Mouse (Mus musculus): ENCODE measurements around the gene Ctcf.

Ctcf gene

GRCm38 (mm10) chr8:105617451-105618278, 18.7 kb upstream of the Ctcf start:
- no peak for DNase-seq (ENCODE audit: low spot score in 2 of 2)

- DNase-seq (ENCODE audit: low spot score in 2 of 2), result no peak
Observed at GRCm38 (mm10) chr8:105618279-105618634, 18.1 kb upstream of the Ctcf start.

DNA sequence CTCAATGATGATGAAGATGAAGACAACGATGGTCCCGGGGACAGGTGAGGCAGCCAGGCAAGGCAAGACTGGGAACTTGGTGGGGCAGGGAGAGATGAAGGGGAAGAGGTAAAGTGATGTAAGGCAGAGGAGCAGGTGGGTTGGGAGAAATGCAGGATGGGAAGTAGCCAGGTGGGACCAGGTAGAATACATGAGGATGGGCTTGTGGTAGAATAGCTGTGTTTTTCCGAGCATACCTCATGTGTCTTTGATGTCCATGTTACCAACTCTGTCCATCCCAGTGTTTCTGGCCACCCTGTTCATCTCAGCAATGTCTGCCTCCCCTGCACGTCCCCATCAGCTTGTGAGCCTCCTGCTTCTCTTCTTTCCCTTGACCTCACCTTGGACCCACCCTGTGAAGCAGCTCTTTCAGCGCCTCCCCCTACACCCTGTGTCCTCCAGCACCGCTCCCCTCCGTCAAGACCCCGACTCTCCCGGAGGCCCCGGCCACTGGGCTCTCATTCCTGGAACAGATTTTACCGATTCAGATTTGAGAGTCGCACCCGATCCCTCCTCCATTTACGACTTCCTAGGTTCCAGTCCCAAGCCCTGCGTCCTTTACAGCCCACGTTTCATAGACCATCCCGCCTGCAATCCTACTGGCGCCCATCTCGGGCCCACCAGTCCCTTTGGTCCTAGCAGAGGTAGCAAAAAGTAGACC, 17.3 kb upstream of the Ctcf start:
- DNase-seq (ENCODE audit: low spot score in 2 of 2), result no peak

DNA sequence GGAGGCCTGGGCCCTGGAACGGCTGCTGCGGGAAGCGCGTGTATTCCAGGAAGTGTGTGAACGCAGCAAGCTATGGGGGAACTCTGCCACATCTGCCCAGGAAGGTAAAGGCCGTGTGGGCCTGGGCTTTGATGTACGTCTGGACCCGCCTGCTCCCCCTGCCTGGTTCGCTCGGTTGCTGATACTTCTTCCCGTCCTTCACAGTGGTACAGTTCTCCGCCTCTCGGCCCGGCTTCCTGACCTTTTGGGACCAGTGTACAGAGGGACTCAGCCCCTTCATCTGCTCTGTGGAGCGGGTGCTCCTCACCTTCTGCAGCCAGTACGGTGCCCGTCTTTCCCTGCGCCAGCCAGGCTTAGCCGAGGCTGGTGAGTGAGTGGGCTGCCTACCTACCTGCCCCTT, 16.2 kb upstream of the Ctcf start:
- DNase-seq (ENCODE audit: low spot score in 2 of 2), result no peak

GRCm38 (mm10) chr8:105620946-105621720, 15.2 kb upstream of the Ctcf start:
- no peak for DNase-seq (ENCODE audit: low spot score in 2 of 2)

- no peak for DNase-seq (ENCODE audit: low spot score in 2 of 2)
Observed at GRCm38 (mm10) chr8:105621841-105622240, 14.5 kb upstream of the Ctcf start.

GRCm38 (mm10) chr8:105622421-105622920, 13.9 kb upstream of the Ctcf start:
- peak; percentile 93 to 96 for DNase-seq (ENCODE audit: low spot score in 2 of 2)

- DNase-seq (ENCODE audit: low spot score in 2 of 2), result no peak
Observed at GRCm38 (mm10) chr8:105623118-105623517, 13.2 kb upstream of the Ctcf start.

DNA sequence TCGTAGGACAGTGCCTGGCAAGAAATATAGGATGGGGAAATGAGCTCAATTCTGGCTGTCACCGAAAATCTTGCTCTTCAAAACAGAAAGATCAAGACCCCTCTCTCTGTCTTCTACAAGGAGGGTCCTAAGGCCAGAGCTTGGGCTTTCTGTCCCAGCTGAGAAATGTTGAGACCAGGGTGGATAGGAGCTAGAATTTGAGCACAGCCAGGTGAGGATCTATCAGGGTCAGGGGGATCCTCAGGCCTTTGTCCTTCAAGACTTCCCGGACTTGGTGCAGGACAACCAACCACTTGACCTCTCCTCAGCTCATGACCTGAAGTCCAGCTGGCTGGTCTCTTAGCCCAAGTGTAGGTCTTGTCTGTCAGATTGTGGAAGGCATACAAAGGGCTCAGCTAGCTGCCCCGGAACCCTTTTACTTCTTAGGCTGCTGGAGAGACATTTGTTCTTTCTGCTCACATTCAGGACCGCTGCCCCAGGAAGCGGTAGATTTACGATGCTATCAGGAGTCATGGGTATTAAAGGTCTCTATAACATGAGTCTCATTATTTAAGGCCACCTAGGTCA, 12.6 kb upstream of the Ctcf start:
- DNase-seq (ENCODE audit: low spot score in 2 of 2), result no peak

DNA sequence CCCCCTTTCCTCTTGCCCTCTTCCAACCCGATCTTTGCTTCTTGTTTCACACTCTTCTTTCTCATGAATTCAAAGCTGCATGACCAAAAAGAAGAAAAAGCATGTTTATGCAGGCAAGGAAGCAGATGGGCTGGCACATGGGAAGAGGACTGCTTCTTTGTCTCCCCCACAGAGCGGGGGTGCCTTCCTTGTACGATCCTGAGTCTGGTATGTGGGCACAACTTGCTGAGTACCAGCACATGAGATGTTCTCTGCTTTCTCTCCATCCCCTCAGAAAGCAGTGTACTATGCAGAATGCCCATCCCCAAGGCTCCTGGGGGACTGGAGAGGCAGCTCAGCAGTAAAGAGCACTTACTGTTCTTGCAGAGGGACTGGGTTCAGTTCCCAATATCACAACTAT, 12.0 kb upstream of the Ctcf start:
- peak; percentile 78 to 90 for DNase-seq (ENCODE audit: low spot score in 2 of 2)

DNA sequence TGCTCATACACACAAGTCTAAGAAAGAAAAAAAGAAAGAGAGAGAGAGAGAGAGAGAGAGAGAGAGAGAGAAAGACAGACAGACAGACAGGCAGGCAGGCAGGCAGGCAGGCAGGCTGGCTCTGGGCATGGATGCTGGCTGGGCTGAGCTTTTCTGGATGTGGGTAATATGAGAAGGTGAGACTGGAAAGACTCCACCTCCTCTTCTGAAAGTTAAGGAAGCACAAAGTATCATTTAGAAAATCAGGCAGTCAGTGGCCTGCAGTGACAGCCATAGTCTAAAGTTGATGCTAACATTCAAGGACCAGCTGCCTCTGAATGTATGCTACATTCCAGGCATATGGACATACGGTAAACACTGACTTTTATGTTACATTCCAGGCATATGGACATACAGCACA, 11.5 kb upstream of the Ctcf start:
- no peak for DNase-seq (ENCODE audit: low spot score in 2 of 2)

- no peak for DNase-seq (ENCODE audit: low spot score in 2 of 2)
Observed at GRCm38 (mm10) chr8:105626086-105626485, 10.3 kb upstream of the Ctcf start.

GRCm38 (mm10) chr8:105629337-105629736, 7.0 kb upstream of the Ctcf start:
- no peak for DNase-seq (ENCODE audit: low spot score in 2 of 2)

DNA sequence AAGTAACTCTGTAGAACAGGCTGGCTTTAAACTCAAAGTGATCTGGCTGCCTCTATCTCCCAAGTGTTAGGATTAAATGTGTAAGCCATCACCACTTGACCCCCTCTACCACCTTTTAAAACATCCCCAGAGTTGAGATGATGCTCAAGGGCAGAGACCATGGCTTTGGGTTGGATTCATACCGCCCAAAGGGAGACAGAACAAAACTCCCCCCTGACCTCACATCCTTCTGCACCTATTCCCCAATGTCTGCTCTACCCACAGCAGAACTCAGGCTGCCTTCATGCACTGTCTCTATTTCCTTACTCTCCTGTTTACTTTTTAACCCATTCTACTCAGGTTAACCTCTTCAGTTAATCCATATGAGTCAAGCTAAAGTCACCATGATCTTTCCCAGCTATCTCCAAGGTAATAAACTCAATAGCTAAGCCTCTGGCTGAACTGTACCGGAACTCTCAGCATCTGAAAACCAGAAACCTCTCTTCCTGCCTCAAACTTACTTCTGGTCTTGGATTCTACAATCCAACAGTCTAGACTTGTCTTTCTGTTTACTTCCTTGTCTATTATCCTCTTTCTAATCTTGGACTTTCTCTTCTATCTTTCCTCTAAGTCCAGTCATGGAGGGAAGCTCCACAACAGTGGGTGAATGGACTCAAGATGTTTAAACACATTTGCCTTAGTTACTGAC, 1.5 kb upstream of the Ctcf start:
- no peak for DNase-seq (ENCODE audit: low spot score in 2 of 2)

GRCm38 (mm10) chr8:105635481-105635880, 887 bp upstream of the Ctcf start:
- DNase-seq (ENCODE audit: low spot score in 2 of 2), result no peak

GRCm38 (mm10) chr8:105636963-105637510, 669 bp downstream of the Ctcf start, which contains the start of gene Agrp:
Agrp (minus strand) TSS chr8:105637393.
- DNase-seq (ENCODE audit: low spot score in 2 of 2), result peak; percentile 36 to 51

- peak in 1 of 2 experiments; percentile 14 for DNase-seq (ENCODE audit: low spot score in 2 of 2)
Observed at GRCm38 (mm10) chr8:105637601-105638041, 1.3 kb downstream of the Ctcf start.

- no peak for DNase-seq (ENCODE audit: low spot score in 2 of 2)
Observed at GRCm38 (mm10) chr8:105638510-105638909, 2.1 kb downstream of the Ctcf start.

GRCm38 (mm10) chr8:105639835-105640234, 3.5 kb downstream of the Ctcf start:
- no peak for DNase-seq (ENCODE audit: low spot score in 2 of 2)

DNA sequence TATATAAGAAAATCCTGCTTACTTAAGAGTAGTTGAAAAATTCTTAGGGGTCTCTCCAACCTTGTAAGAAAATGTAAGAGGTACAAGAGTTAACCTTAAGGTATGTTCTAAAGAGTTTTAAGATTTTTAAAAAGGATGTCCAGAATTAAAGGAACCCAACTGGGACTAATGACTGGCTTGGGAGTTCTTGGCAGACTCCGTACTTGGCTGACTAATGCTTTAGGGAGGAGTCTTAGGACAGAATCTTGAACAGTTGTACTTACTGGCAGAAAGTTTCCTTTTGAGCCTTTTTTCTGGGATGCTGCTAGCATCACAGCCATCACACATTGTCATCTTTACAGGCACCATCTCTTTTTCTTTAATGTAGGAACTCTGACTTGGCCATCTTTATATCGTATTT, 4.1 kb downstream of the Ctcf start:
- DNase-seq (ENCODE audit: low spot score in 2 of 2), result no peak

DNA sequence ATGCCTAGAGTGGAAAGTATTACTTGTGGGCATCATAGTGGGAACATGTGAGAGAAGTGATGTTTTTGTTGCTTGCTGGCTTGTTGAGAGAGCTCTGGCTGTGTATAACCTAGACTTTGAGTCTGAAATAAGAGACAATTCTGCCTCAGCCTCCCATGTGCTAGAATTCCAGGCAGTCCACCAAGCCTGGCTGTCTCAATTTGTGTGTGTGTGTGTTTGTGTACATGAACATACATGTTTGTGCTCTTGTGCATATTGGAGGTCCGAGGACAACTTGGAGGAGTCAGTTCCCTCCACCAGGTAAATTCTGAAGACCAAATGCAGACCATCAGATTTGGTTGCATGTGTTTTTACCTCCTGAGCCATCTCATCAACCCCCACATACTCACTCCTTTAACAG, 8.8 kb downstream of the Ctcf start:
- DNase-seq (ENCODE audit: low spot score in 2 of 2), result no peak

Measured in frontal cortex, postnatal 36 days (tissue).